Mouse (Mus musculus) ES-Bruce4 (cell line): Measurements from ENCODE around the gene Ikzf1.

ENCODE experiments used
- CTCF ChIP-seq: IDR thresholded peaks from one replicate; pipeline ENCODE4 v1.8.1; 2011; ENCODE audit warnings: low read depth, low read length
- POLR2A ChIP-seq: IDR thresholded peaks from one replicate; pipeline ENCODE4 v1.8.1; 2011; ENCODE audit warnings: low read length; ENCODE audit not compliant: insufficient read depth

DNA sequence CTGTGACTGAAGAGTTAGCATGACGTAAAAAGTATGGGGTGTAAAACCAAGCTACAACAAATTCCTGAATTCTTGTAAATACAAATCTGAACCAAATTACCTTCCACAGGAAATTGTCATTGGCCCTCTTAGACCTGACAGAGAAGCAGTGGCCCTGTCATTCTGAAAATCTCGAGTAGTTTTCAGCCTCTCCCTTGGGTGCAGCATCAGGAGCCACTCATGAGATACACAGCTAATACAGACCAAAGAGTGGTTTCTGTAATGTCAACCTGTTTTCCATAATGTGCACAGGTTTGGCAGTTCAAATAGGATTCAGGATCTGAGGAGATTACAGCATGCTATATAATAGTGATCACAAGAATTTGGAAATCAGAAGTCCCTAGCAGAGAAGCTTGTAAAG is 52.8 kb downstream of the Ikzf1 start:
- TF ChIP-seq CTCF (no peak), POLR2A (no peak)
